Mouse (Mus musculus): ENCODE results near the gene Smad6. TPM values are rescaled to one million over a fixed set of nuclear protein-coding genes. Genes with fewer than 3 reads are reported as not detected.

Smad6 gene
- total RNA-seq, 1 experiment from 2014 or later: 0.86 TPM

DNA sequence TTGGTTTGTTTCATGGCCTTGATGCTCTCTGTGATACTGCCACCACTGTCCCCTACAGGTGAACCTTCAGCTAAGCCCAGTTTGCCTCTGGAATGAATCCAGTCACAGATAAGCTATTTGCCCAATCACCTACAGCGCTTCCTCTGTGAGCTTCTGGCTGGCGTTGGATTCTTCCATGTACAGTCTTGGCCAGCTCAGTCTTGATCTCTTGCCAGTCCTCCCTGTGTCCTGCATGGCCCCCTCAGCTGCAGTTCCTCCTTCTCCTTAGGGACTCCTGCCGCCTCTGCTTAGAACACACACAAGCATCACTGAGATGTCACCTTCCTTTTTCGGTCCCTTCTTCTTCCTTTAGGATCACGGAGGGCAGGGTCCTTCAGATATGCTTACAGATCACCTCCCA is 85.6 kb downstream of the Smad6 start:
- ATAC-seq (replicated peaks; ENCODE audit: insufficient number of reproducible peaks, low FRiP score, low TSS enrichment, poor library complexity, severe bottlenecking): no peak

DNA sequence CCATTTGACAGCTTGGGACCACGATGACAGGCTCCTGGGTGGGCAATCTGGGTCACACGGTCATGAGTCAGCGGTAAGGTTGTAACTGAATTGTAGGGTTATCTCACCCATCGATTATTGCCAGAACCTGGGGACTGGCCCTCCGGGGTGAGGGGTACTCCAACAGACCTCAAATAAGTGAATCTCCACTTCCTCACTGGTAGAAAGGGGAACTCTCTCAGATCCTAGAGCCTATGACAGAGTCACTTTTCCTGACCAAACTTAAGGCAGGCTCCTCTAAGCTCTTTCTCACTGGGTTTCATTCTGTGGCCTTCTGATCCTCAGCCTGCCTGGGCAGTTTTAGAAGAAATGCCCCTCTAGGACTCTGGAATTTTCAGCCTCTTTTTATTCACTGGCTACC is 88.8 kb downstream of the Smad6 start:
- no peak; the same call in 1 of the 2 replicates for ATAC-seq (replicated peaks; ENCODE audit: insufficient number of reproducible peaks, low FRiP score, low TSS enrichment, poor library complexity, severe bottlenecking)

DNA sequence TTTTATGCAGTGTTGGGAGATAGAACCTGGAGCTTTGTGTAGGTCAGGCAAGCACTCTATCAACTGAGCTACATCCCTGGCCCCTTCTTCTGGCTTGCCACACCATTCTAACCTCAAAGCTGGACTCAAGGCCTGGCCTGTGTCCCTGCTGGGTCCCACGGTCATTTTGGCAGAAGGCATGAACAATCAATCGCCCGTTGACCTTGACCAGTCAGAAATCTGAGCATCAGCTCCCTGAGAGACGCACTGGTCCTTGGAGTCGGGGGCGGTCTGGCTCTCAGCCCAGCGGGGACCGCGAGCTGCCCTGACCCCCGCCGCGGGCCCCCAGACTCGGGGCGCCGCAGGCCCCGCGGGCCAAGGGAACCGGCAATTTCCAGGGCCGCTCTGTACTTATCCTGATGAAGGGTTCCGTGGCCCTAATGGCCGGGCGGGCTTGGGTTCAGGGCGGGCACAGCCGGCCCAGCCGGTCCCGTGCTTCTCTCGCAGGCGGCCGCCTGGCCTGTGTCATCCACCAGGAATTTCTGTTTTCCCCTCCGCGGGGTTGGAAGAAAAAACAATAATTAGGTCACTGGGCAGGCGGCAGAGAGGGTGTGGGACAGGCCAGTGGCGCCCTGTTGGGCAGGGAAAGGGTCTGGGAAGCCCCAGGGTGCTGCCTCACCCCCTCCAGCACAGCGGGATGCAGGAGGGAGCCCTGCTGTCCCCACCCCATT is 94.4 kb downstream of the Smad6 start:
- no peak for ATAC-seq (replicated peaks; ENCODE audit: insufficient number of reproducible peaks, low FRiP score, low TSS enrichment, poor library complexity, severe bottlenecking)

DNA sequence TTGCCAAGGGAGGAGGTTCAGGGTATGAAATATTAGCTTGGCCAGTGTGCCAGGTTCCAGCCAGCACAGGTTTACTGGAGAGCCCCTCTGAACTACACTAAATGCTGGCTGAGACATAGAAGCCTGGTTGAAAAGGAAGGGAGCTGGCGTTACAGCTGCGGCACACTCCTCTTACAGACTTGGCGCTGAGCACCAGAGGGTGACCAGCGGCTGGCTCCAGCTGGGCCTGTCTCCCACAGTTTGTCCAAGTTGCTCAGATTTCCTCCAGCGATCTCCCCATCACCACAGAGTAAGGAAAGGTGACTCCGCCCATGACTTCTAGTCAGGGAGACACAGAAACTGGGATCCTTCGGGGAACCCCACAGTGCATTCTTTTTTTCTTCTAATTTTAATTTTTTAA is 95.5 kb downstream of the Smad6 start:
- no peak for ATAC-seq (replicated peaks; ENCODE audit: insufficient number of reproducible peaks, low FRiP score, low TSS enrichment, poor library complexity, severe bottlenecking)

DNA sequence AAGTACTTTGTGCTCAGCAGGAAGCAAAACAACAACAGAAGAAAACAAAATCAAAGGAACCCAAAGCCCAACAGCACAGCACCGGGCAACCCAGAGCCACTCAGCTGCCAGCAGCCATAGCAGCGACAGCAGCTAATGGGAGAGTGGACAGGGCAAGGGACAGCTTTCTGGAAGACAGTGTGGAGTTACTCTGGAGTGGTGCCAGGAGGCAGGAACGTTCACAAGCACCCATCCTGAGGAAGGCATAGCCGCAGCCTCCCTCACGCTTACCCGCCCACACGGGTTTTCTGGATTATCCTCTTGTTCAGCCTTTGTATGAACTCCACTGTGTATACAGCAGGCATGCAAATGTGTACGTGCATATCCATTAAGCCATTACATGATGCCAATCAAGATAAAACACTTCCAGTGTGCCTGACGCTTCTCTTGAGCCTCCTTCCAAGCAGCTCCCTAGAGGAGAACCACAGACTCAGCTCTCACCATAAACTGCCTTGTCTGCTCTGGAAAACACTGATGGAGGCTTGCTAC is 98.6 kb downstream of the Smad6 start:
- ATAC-seq (replicated peaks; ENCODE audit: insufficient number of reproducible peaks, low FRiP score, low TSS enrichment, poor library complexity, severe bottlenecking): no peak

DNA sequence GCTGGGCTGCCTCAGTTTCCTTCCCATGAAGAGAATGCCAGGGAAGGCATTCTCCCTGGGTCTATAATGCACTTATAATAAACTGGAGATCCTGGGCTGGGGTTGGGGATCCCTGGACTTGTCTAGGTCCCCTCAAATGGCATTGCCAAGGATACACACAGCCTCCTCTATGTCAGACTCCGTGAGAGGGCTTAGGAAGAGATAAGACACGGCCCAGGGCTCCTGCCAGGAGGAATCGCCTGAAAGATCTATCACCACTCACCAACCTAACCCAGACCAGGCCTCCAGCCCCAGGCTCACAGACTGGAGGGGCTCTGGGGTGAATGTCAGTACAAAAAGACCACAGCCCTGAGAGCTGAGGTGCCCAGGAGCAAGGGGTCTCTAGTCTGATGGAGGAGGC is 102.2 kb downstream of the Smad6 start:
- ATAC-seq (replicated peaks; ENCODE audit: insufficient number of reproducible peaks, low FRiP score, low TSS enrichment, poor library complexity, severe bottlenecking): no peak

DNA sequence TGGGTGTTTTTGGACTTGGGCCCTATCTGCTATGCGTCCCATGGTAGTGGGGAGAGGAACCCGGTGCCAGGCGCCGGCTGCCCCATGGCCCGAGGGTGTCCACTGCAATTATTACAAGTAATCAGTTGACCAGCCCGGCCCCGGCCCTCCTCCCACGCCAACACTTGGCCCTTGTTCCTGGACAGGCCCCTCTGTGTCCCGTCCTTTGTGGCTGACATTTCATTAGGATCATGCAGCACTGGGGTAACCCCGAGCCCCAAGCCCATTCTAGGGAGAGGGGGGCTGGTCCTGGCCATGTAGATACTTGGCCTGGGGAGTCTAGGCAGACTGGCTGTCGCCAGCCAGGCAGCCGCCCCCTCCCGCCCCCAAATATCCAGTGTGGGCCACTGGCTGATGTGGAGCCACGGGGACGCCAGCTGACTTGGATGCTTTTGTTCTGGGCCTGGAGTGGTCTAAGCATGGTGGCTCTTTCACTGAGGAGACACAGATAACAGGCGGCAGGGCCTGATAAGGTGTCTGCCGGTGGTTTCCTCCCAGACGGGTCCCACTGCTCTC is 102.8 kb downstream of the Smad6 start:
- ATAC-seq (replicated peaks; ENCODE audit: insufficient number of reproducible peaks, low FRiP score, low TSS enrichment, poor library complexity, severe bottlenecking): no peak

DNA sequence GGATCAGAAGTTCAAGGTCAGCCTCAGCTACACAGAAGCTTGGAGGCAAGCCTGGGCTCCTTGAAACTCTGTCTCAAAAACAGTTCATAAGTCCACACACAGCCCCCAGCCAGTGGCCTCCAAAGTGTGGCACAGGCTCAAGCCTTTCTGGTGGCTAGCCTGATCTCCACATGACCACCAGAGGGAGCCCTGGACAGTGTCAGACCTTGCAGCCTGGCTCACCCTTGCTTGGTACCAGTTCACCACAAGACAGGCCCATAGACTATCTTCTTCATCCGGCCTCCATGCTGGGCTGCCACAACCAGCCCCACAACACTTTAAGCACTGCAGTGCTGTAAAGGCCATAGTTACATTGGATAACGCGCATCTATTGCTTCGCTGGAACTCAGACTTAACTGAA is 103.6 kb downstream of the Smad6 start:
- peak; percentile 51; the same call in 1 of the 2 replicates for ATAC-seq (replicated peaks; ENCODE audit: insufficient number of reproducible peaks, low FRiP score, low TSS enrichment, poor library complexity, severe bottlenecking)

DNA sequence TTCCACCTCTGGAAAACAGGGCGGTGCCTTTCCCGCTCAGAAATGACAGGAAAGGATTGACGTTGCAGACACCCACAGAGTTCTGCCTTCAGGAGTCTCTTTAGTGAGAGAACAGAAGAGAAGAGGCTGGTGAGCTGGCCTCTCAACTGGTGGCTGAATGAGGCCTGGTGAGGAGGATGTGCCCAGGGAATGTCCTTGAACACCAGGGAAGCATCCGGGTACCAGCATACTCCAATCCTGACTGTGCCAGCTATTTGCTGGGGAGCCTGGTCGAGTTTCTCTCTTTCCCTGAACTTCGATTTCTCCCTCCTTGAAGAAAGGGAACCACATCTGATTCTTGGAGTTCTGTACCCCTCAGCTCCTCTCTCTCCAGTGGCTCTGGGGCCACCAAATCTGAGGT is 105.4 kb downstream of the Smad6 start:
- ATAC-seq (replicated peaks; ENCODE audit: insufficient number of reproducible peaks, low FRiP score, low TSS enrichment, poor library complexity, severe bottlenecking): no peak

DNA sequence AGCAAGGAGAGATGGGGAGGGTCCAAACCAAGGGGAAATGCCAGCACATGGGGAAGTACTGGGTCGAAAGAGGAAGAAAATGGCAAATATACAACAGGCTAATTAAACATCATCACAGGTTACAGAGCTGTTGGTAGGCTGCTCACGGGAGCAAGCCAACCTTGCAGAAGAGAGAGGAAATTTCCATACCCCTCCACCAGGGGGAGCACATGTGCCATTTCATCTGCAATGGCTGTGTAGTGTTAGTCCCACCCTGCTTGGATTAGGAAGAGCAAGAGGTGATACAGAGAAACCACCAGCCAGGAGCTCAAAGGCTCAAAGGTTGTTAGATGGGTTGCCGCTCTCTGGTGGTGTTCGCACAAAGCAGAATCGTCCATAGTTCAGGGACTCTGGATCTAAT is 105.9 kb downstream of the Smad6 start:
- ATAC-seq (replicated peaks; ENCODE audit: insufficient number of reproducible peaks, low FRiP score, low TSS enrichment, poor library complexity, severe bottlenecking): peak; percentile 68

DNA sequence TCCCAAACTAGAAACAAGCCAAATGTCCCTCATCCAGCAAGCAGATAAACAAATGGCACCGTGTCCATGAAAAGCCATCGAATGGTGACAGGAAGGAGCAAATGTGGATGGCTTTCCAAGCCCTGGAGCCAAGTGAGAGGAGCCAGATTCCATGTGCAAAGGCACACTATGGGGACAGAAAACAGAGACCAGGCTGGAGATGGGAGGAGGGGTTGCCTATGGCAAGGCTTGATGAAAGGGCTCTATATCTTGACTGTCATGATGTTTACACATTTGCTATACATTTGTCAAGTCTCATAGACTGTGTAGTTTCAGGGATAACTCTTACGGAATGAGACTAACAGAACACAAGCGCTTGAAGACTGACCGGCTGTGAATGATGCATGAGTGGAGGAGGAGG is 106.9 kb downstream of the Smad6 start:
- no peak for ATAC-seq (replicated peaks; ENCODE audit: insufficient number of reproducible peaks, low FRiP score, low TSS enrichment, poor library complexity, severe bottlenecking)

DNA sequence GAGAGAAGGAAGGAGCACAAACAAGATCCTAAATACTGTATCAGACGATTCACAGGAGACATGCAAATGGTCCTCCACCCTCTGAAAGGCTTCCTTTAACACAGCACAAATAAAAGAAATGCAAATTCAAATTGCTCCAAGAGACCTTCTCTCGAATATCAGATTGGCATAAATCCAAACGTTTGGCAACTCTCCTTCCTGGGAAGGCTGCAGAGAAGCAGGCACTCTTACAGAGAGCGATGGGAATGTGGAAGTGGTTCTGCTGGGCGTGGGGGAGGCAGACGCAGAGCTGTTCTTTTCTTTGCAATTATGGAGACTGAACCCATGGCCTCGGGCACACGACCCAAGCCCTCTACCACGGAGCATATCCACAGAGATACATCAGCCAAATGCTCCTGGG is 109.8 kb downstream of the Smad6 start:
- ATAC-seq (replicated peaks; ENCODE audit: insufficient number of reproducible peaks, low FRiP score, low TSS enrichment, poor library complexity, severe bottlenecking): no peak

DNA sequence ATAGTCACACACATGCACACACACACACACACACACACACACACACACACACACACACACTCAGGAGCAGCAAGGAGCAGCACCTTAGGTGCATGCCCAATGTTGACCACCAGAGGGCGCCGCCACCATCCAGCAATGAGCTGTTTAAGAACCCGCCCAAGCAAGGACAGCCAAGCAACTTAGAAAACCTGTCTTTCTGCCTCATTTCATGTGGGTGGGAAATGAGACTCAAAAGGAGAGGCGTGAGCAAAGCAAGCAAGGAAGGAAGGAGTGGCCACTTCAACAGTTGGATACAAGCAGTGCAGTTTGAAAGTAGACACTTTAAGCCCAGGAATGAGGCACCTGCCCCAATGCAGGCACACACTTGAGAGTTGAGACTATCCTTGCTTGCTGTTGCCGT is 112.2 kb downstream of the Smad6 start:
- ATAC-seq (replicated peaks; ENCODE audit: insufficient number of reproducible peaks, low FRiP score, low TSS enrichment, poor library complexity, severe bottlenecking): peak; percentile 70

DNA sequence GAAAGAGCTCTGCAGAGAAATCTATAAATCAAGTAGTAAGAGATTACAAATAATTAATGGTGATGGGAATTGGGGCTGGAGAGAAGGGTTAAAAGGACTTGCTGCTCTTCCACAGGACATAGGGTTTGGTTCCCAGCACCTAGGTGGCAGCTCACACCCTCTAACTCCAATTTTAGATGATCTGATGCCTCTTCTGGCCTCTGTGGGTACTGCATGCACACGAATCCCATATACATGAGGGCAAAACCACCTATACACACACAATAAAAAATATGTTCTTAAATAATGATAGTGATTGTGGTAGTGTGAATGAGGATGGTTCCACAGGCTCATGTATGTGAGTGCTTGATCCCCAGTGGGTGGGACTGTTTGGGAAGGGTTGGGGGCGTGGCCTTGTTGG is 117.3 kb downstream of the Smad6 start:
- ATAC-seq (replicated peaks; ENCODE audit: insufficient number of reproducible peaks, low FRiP score, low TSS enrichment, poor library complexity, severe bottlenecking): no peak

Other genes with a start within 250 kb of the Smad6 start
- not detected in 3 replicates for gene Lctl, start 95.1 kb upstream of the Smad6 start, total RNA-seq (2017)
- 3.4 to 10.1 TPM (median 7.4 TPM) in 3 replicates for gene Zwilch, start 151.0 kb upstream of the Smad6 start, total RNA-seq (2017)
- 1,464 to 1,635 TPM (median 1,516 TPM) in 3 replicates for gene Rpl4, start 151.3 kb upstream of the Smad6 start, total RNA-seq (2017)
- gene Snapc5, start 157.2 kb upstream of the Smad6 start, total RNA-seq (2017): 54.0 to 73.0 TPM (median 66.9 TPM) in 3 replicates
- gene Uchl4, start 213.1 kb upstream of the Smad6 start, total RNA-seq (2017): 0.53 to 1.8 TPM (median 1.6 TPM) in 3 replicates
- gene Map2k1, start 231.6 kb upstream of the Smad6 start, total RNA-seq (2017): 168 to 200 TPM (median 191 TPM) in 3 replicates